Mouse (Mus musculus) kidney, adult 18-20 months (tissue): ENCODE data around the gene 1700029H14Rik.

ENCODE experiments used
- DNase-seq: peaks from one replicate; pipeline ENCODE4 v3.0.0; 2021

Gene 1700029H14Rik

GRCm38 (mm10) chr8:13562118-13562517, at the start of gene 1700029H14Rik:
Gene 1700029H14Rik, minus strand, starts transcription at chr8:13562461.
- peak; percentile 16 for DNase-seq

- DNase-seq, result no peak
These were observed 49.4 kb upstream of the 1700029H14Rik start for GRCm38 (mm10) chr8:13611702-13612101.

- no peak for DNase-seq
These were observed 47.7 kb upstream of the 1700029H14Rik start for GRCm38 (mm10) chr8:13609971-13610370.

GRCm38 (mm10) chr8:13608946-13609345, 46.7 kb upstream of the 1700029H14Rik start:
- no peak for DNase-seq

- DNase-seq, result no peak
These were observed 43.7 kb upstream of the 1700029H14Rik start for GRCm38 (mm10) chr8:13605920-13606480.

- DNase-seq, result no peak
These were observed 40.4 kb upstream of the 1700029H14Rik start for GRCm38 (mm10) chr8:13602621-13603020.

- no peak for DNase-seq
These were observed 38.9 kb upstream of the 1700029H14Rik start for GRCm38 (mm10) chr8:13601166-13601565.

- no peak for DNase-seq
These were observed 38.5 kb upstream of the 1700029H14Rik start for GRCm38 (mm10) chr8:13600716-13601115.

- DNase-seq, result no peak
These were observed 37.9 kb upstream of the 1700029H14Rik start for GRCm38 (mm10) chr8:13600204-13600603.

GRCm38 (mm10) chr8:13597777-13598176, 35.5 kb upstream of the 1700029H14Rik start:
- no peak for DNase-seq

GRCm38 (mm10) chr8:13595861-13596260, 33.6 kb upstream of the 1700029H14Rik start:
- no peak for DNase-seq

GRCm38 (mm10) chr8:13594884-13595323, 32.6 kb upstream of the 1700029H14Rik start:
- no peak for DNase-seq

- DNase-seq, result no peak
These were observed 31.1 kb upstream of the 1700029H14Rik start for GRCm38 (mm10) chr8:13593340-13593739.

GRCm38 (mm10) chr8:13591246-13591645, 29.0 kb upstream of the 1700029H14Rik start:
- DNase-seq, result no peak

- DNase-seq, result no peak
These were observed 26.8 kb upstream of the 1700029H14Rik start for GRCm38 (mm10) chr8:13589071-13589470.

- no peak for DNase-seq
These were observed 22.4 kb upstream of the 1700029H14Rik start for GRCm38 (mm10) chr8:13584652-13585051.

GRCm38 (mm10) chr8:13577869-13578268, 15.6 kb upstream of the 1700029H14Rik start:
- DNase-seq, result peak; percentile 29

- DNase-seq, result no peak
These were observed 9.7 kb upstream of the 1700029H14Rik start for GRCm38 (mm10) chr8:13571999-13572398.

- no peak for DNase-seq
These were observed 4.7 kb downstream of the 1700029H14Rik start for GRCm38 (mm10) chr8:13557526-13557925.

- DNase-seq, result no peak
These were observed 10.8 kb downstream of the 1700029H14Rik start for GRCm38 (mm10) chr8:13551574-13551830.

- peak; percentile 86 for DNase-seq
These were observed 11.3 kb downstream of the 1700029H14Rik start for GRCm38 (mm10) chr8:13550718-13551573.

- DNase-seq, result peak; percentile 58
These were observed 13.4 kb downstream of the 1700029H14Rik start for GRCm38 (mm10) chr8:13548831-13549230.

GRCm38 (mm10) chr8:13548235-13548634, 14.0 kb downstream of the 1700029H14Rik start:
- peak; percentile 60 for DNase-seq

GRCm38 (mm10) chr8:13546421-13546820, 15.8 kb downstream of the 1700029H14Rik start:
- no peak for DNase-seq
